Mouse (Mus musculus) CH12.LX (cell line): ENCODE measurements around the gene Stmn1. TPM values are rescaled to one million over a fixed set of nuclear protein-coding genes. Genes with fewer than 3 reads are reported as not detected.

Experiments
- DNase-seq: peaks from one replicate; pipeline ENCODE4 v3.0.0-alpha.2; 2013; ENCODE audit errors: extremely low read depth
- H3K27ac ChIP-seq: 2 replicates; pipeline ENCODE4 v1.5.1; 2012; ENCODE audit warnings: low read depth, mild to moderate bottlenecking, control low read depth, moderate library complexity; ENCODE audit not compliant: insufficient read depth
- H3K27me3 ChIP-seq: replicated peaks from 2 replicates; pipeline ENCODE3; 2012; ENCODE audit warnings: inconsistent platforms
- H3K36me3 ChIP-seq, 2 experiments: replicated peaks in 1 of 2; 2 replicates each; pipeline versions ENCODE3 to v1.6.1; 2012; ENCODE audit warnings: inconsistent platforms in 1 of 2, low read length in 1 of 2, mild to moderate bottlenecking in 1 of 2, mixed read lengths in 1 of 2, moderate library complexity in 1 of 2; ENCODE audit not compliant: control insufficient read depth in 1 of 2, insufficient read depth in 1 of 2
- H3K4me1 ChIP-seq, 2 experiments: 2 replicates each; pipeline ENCODE4 v1.6.1; 2012; ENCODE audit warnings: inconsistent platforms in 1 of 2, moderate library complexity in 1 of 2; ENCODE audit not compliant: insufficient read depth in 2 of 2, control insufficient read depth in 1 of 2
- H3K4me2 ChIP-seq: 2 replicates; pipeline ENCODE4 v1.6.1; 2012; ENCODE audit warnings: low read depth, mild to moderate bottlenecking, control low read depth; ENCODE audit not compliant: poor library complexity, insufficient read depth, severe bottlenecking
- H3K4me3 ChIP-seq, 3 experiments: fragments of 150-350 bp in 1 of 3; sonication (generic) in 1 of 3; replicated peaks in 1 of 3; 2 replicates each; pipeline versions ENCODE3 to v1.5.1; 2011 to 2012; ENCODE audit warnings: low read depth in 2 of 3, low read length in 2 of 3, mild to moderate bottlenecking in 2 of 3, moderate library complexity in 2 of 3, control low read depth in 1 of 3, improper control_type of control experiment in 1 of 3, inconsistent platforms in 1 of 3, mixed read lengths in 1 of 3; ENCODE audit not compliant: poor library complexity in 1 of 3
- H3K79me2 ChIP-seq: replicated peaks from 2 replicates; pipeline ENCODE4 v1.6.1; 2012; ENCODE audit warnings: mild to moderate bottlenecking, moderate library complexity; ENCODE audit not compliant: control insufficient read depth, poor library complexity, insufficient read depth, severe bottlenecking; ENCODE audit errors: extremely low read depth
- H3K9ac ChIP-seq: 2 replicates; pipeline ENCODE4 v1.6.1; 2012; ENCODE audit warnings: low read depth, mild to moderate bottlenecking, control low read depth, moderate library complexity; ENCODE audit not compliant: insufficient read depth
- H3K9me3 ChIP-seq: replicated peaks from 2 replicates; pipeline ENCODE3; 2012; ENCODE audit warnings: low read length, inconsistent platforms, mixed read lengths
- CTCF ChIP-seq, 2 experiments: IDR thresholded peaks in 1 of 2; conservative IDR thresholded peaks in 1 of 2; 2 replicates each; pipeline ENCODE4 v1.5.1; 2011 to 2012; ENCODE audit warnings: low read depth in 2 of 2, low read length in 2 of 2, improper control_type of control experiment in 1 of 2, inconsistent platforms in 1 of 2, mild to moderate bottlenecking in 1 of 2, moderate library complexity in 1 of 2
- EP300 ChIP-seq: IDR thresholded peaks from 2 replicates; pipeline ENCODE4 v1.6.1; 2011; ENCODE audit warnings: low read length, improper control_type of control experiment
- JUND ChIP-seq: conservative IDR thresholded peaks from 2 replicates; pipeline ENCODE4 v1.6.1; 2011; ENCODE audit warnings: low read depth, low read length, improper control_type of control experiment
- MAFK ChIP-seq: IDR thresholded peaks from 2 replicates; pipeline ENCODE4 v1.6.1; 2011; ENCODE audit warnings: low read length, improper control_type of control experiment; ENCODE audit not compliant: insufficient replicate concordance
- MAX ChIP-seq: IDR thresholded peaks from 2 replicates; pipeline ENCODE4 v1.6.1; 2011; ENCODE audit warnings: low read length, improper control_type of control experiment
- PAX5 ChIP-seq: IDR thresholded peaks from 2 replicates; pipeline ENCODE4 v1.6.1; 2012; ENCODE audit warnings: low read length, inconsistent platforms, mixed read lengths
- UBTF ChIP-seq: IDR thresholded peaks from 2 replicates; pipeline ENCODE4 v1.6.1; 2012; ENCODE audit warnings: low read depth, mild to moderate bottlenecking, inconsistent platforms, low read length, improper control_type of control experiment, moderate library complexity
- ZNF384 ChIP-seq: IDR thresholded peaks from 2 replicates; pipeline ENCODE4 v1.6.1; 2012; ENCODE audit warnings: low read depth, low read length, improper control_type of control experiment, inconsistent platforms
- dilution Hi-C: fragments of 300-500 bp; cut with MboI; formaldehyde crosslinking; loops from 2 replicates; pipeline ENCODE4 v1.14.3; 2020; ENCODE audit warnings: low sequenced_read_pairs; ENCODE audit not compliant: extremely low pct_unique_long_range_greater_than_20kb, extremely low pct_ligation_motif_present
- in situ Hi-C: fragments of 300-500 bp; cut with MboI; formaldehyde crosslinking; loops from 3 replicates; pipeline ENCODE4 v1.14.3; 2019; ENCODE audit warnings: low sequenced_read_pairs, low pct_ligation_motif_present, low pct_unique_long_range_greater_than_20kb, mixed read lengths
- polyA plus RNA-seq: library from polyadenylated mRNA; unstranded; fragments of >175 nt; gene quantifications from 2 replicates; pipeline ENCODE4 v1.2.1, GENCODE M21; 2012; ENCODE audit warnings: low read depth; ENCODE audit not compliant: insufficient read length
- total RNA-seq, 2 experiments: library from RNA; depleted of rRNA; stranded (reverse); fragments of 300-350 nt in 1 of 2; fragments of >200 nt in 1 of 2; gene quantifications; 2 replicates each; pipeline ENCODE4 v1.2.3; 2012 to 2014

The Stmn1 gene
- total and polyA plus RNA-seq, 3 experiments: 31.2 to 39.4 (median 34.7) TPM

- Histone ChIP-seq H3K9ac (no peak overlapping the region), H3K36me3 (no peaks in the 10 kb centered on the region), H3K27ac (no peak overlapping the region), H3K9me3 (no peaks in the 10 kb centered on the region), H3K27me3 (peaks cover 9% of the 10 kb centered on the region), H3K4me1 (peaks cover 2 to 3% of the 10 kb centered on the region in 2 experiments; a peak in 2 of 4 replicates), H3K4me2 (no peak overlapping the region), H3K4me3 (no peak overlapping the region), H3K79me2 (no peaks in the 10 kb centered on the region)
- in situ Hi-C loops (no loop called here), dilution Hi-C loops (no loop called here)
- DNase-seq: no peak
- TF ChIP-seq ZNF384 (no peak), PAX5 (no peak), CTCF (conservative IDR thresholded peaks at IDR 0.05 in 1 of 2, IDR thresholded peaks at IDR 0.05 in 1 of 2; ENCODE audit: low read depth in 2 of 2, low read length in 2 of 2) (no peak)
These were observed 10.8 kb upstream of the Stmn1 start for GRCm38 (mm10) chr4:134457130-134457825.

DNA sequence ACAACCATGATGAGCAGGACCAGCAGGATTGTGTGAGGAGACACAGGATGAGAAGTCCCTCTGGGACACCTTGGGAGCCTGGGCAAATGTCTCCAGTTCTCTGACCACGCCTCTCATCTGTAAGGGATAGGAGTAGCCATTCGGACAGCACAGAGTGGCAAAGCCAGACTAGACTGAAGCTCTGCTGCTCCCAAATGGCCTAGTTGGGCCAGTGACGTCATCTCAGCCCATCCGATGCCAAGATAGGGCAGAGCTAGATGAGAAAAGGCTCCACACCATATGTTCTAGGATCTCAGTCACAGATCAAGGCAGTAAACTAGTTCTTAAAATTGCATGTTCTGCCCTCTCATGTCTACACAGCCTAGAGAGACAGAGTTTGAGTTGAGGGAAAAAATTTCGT lies 9.3 kb upstream of the Stmn1 start:
- no peak for DNase-seq
- Histone ChIP-seq H3K4me2 (no peak overlapping the region), H3K4me1 (peaks cover 2 to 3% of the 10 kb centered on the region in 2 experiments; a peak in 2 of 4 replicates), H3K4me3 (no peak overlapping the region), H3K36me3 (no peaks in the 10 kb centered on the region), H3K9me3 (peaks cover 7% of the 10 kb centered on the region), H3K27ac (no peak overlapping the region), H3K79me2 (no peaks in the 10 kb centered on the region), H3K27me3 (peaks cover 5% of the 10 kb centered on the region), H3K9ac (no peak overlapping the region)
- in situ Hi-C loops (no loop called here), dilution Hi-C loops (no loop called here)
- TF ChIP-seq MAX (no peak), MAFK (no peak), JUND (no peak), PAX5 (no peak), UBTF (no peak)

DNA sequence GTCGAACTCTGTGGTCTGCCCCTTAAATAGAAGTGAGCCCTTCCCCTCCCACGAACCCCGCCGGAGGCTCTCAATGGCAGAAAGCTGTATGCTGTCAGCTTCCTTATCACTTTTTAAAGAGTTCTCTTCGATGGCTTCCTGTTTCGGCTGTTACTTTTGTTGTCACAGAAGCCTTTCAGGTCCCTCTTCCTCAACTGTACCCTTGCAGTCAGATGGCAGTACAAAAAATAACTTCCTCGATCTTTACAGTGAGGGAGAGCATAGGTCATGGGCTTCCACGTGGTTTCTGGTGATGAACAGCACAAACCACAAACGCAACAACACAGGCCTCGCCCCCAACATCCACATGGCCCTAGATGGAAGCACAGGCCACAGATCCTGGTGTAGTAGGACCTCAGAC lies 7.8 kb upstream of the Stmn1 start:
- Histone ChIP-seq H3K4me3 (no peak overlapping the region), H3K9ac (no peak overlapping the region), H3K27ac (no peak overlapping the region)
- no peak for TF ChIP-seq EP300
- TF ChIP-seq, all 38 proteins: peak for 0
- no peak for DNase-seq
- no peaks in the 10 kb centered on the region for H3K36me3 ChIP-seq
- H3K4me2 ChIP-seq: no peak overlapping the region
- peaks cover 15% of the 10 kb centered on the region for H3K27me3 ChIP-seq
- dilution Hi-C loops (no loop called here), in situ Hi-C loops (no loop called here)
- no peaks in the 10 kb centered on the region for H3K79me2 ChIP-seq
- H3K9me3 ChIP-seq: peaks cover 7% of the 10 kb centered on the region
- peaks cover 2 to 3% of the 10 kb centered on the region in 2 experiments; a peak in 2 of 4 replicates for H3K4me1 ChIP-seq
